Mouse (Mus musculus): ENCODE data around the gene Efna4.

- TF ChIP-seq CTCF (IDR thresholded peaks at IDR 0.05; ENCODE audit: control insufficient read depth, insufficient read depth, insufficient read length), result no peak
- no peak for TF ChIP-seq MAX (IDR thresholded peaks at IDR 0.05)
- TF ChIP-seq USF1 (IDR thresholded peaks at IDR 0.05; ENCODE audit: low read depth), result no peak
- no peak for TF ChIP-seq MYOG (IDR thresholded peaks at IDR 0.05; ENCODE audit: control insufficient read depth, extremely low read depth, insufficient read length)
- no peak for TF ChIP-seq CEBPB (IDR thresholded peaks at IDR 0.05; ENCODE audit: low read depth)
- TF ChIP-seq MYOD1 (IDR thresholded peaks at IDR 0.05; ENCODE audit: control insufficient read depth, insufficient read length, low read depth), result no peak
These were observed 45.1 kb upstream of the Efna4 start for GRCm38 (mm10) chr3:89382950-89383349.

Measured in C2C12 (cell line).